Mouse (Mus musculus): ENCODE measurements at regions not wholly inside any gene's neighbourhood (a gene's known extent, or its start where the extent isn't known, plus 50 kb on each side); places are given as distances from the start of the nearest gene placed in this dataset.

GRCm38 (mm10) chr1:102062268-102062667 is 2289.7 kb downstream of the Cntnap5b start:
- no peaks in the 10 kb centered on the region for H3K4me1 ChIP-seq (ENCODE audit: insufficient read depth, low read length)
- no peak for ATAC-seq
- DNase-seq (ENCODE audit: low spot score) = no peak
- no peaks in the 10 kb centered on the region for H3K9me3 ChIP-seq (ENCODE audit: low read length)
- H3K4me2 ChIP-seq (ENCODE audit: low read depth, low read length) = no peak overlapping the region
- no peak overlapping the region for H3K27ac ChIP-seq
- no peak overlapping the region for H3K9ac ChIP-seq (replicated peaks; ENCODE audit: low read length)
- no peaks in the 10 kb centered on the region for H3K36me3 ChIP-seq (ENCODE audit: insufficient read depth, low read length)
- 85% methylated on average over 1 of the region's 1 CpGs for WGBS
- no peak overlapping the region for H3K4me3 ChIP-seq (ENCODE audit: low read length)
- no peak for TF ChIP-seq CTCF (IDR thresholded peaks at IDR 0.05; ENCODE audit: low read depth)
- H3K27me3 ChIP-seq (ENCODE audit: insufficient read depth, low read length) = no peaks in the 10 kb centered on the region

- H3K4me2 ChIP-seq (ENCODE audit: low read depth, low read length) = no peak overlapping the region
- no peak for DNase-seq (ENCODE audit: low spot score)
- no peaks in the 10 kb centered on the region for H3K4me1 ChIP-seq (ENCODE audit: insufficient read depth, low read length)
- no peak for ATAC-seq
- no peaks in the 10 kb centered on the region for H3K27me3 ChIP-seq (ENCODE audit: insufficient read depth, low read length)
- H3K9ac ChIP-seq (replicated peaks; ENCODE audit: low read length) = no peak overlapping the region
- no peaks in the 10 kb centered on the region for H3K36me3 ChIP-seq (ENCODE audit: insufficient read depth, low read length)
- no peak for TF ChIP-seq CTCF (IDR thresholded peaks at IDR 0.05; ENCODE audit: low read depth)
- no peak overlapping the region for H3K4me3 ChIP-seq (ENCODE audit: low read length)
- no peaks in the 10 kb centered on the region for H3K9me3 ChIP-seq (ENCODE audit: low read length)
- H3K27ac ChIP-seq = no peak overlapping the region
- whole genome bisulfite sequencing = 81% methylated on average over 2 of the region's 2 CpGs
Measured at GRCm38 (mm10) chr1:102105658-102106057, 2333.1 kb downstream of the Cntnap5b start.

GRCm38 (mm10) chr1:102139021-102139420 is 2366.5 kb downstream of the Cntnap5b start:
- ATAC-seq = no peak
- H3K4me3 ChIP-seq (ENCODE audit: low read length) = no peak overlapping the region
- no peaks in the 10 kb centered on the region for H3K36me3 ChIP-seq (ENCODE audit: insufficient read depth, low read length)
- H3K4me1 ChIP-seq (ENCODE audit: insufficient read depth, low read length) = no peaks in the 10 kb centered on the region
- WGBS = 88% methylated on average over 1 of the region's 1 CpGs
- H3K9ac ChIP-seq (replicated peaks; ENCODE audit: low read length) = no peak overlapping the region
- H3K27me3 ChIP-seq (ENCODE audit: insufficient read depth, low read length) = no peaks in the 10 kb centered on the region
- no peak overlapping the region for H3K27ac ChIP-seq
- TF ChIP-seq CTCF (IDR thresholded peaks at IDR 0.05; ENCODE audit: low read depth) = no peak
- DNase-seq (ENCODE audit: low spot score) = no peak
- no peaks in the 10 kb centered on the region for H3K9me3 ChIP-seq (ENCODE audit: low read length)
- no peak overlapping the region for H3K4me2 ChIP-seq (ENCODE audit: low read depth, low read length)

- Histone ChIP-seq H3K9me3 (ENCODE audit: low read length) (no peaks in the 10 kb centered on the region), H3K36me3 (ENCODE audit: insufficient read depth, low read length) (no peaks in the 10 kb centered on the region), H3K27me3 (ENCODE audit: insufficient read depth, low read length) (no peaks in the 10 kb centered on the region), H3K9ac (replicated peaks; ENCODE audit: low read length) (no peak overlapping the region), H3K4me3 (ENCODE audit: low read length) (no peak overlapping the region), H3K27ac (no peak overlapping the region), H3K4me1 (ENCODE audit: insufficient read depth, low read length) (no peaks in the 10 kb centered on the region), H3K4me2 (ENCODE audit: low read depth, low read length) (no peak overlapping the region)
- DNase-seq (ENCODE audit: low spot score) (peak; percentile 42), ATAC-seq (no peak)
- WGBS = 60% methylated on average over 3 of the region's 3 CpGs
- peak; percentile 63 for TF ChIP-seq CTCF (IDR thresholded peaks at IDR 0.05; ENCODE audit: low read depth)
Measured at GRCm38 (mm10) chr1:102146368-102146767, 2373.8 kb downstream of the Cntnap5b start.

- H3K36me3 ChIP-seq (ENCODE audit: insufficient read depth, low read length) = no peaks in the 10 kb centered on the region
- H3K4me2 ChIP-seq (ENCODE audit: low read depth, low read length) = no peak overlapping the region
- no peaks in the 10 kb centered on the region for H3K4me1 ChIP-seq (ENCODE audit: insufficient read depth, low read length)
- no peaks in the 10 kb centered on the region for H3K9me3 ChIP-seq (ENCODE audit: low read length)
- 53% methylated on average over 1 of the region's 1 CpGs for WGBS
- H3K4me3 ChIP-seq (ENCODE audit: low read length) = no peak overlapping the region
- no peaks in the 10 kb centered on the region for H3K27me3 ChIP-seq (ENCODE audit: insufficient read depth, low read length)
- ATAC-seq (no peak), DNase-seq (ENCODE audit: low spot score) (peak; percentile 6)
- no peak overlapping the region for H3K9ac ChIP-seq (replicated peaks; ENCODE audit: low read length)
- TF ChIP-seq CTCF (IDR thresholded peaks at IDR 0.05; ENCODE audit: low read depth) = no peak
- H3K27ac ChIP-seq = no peak overlapping the region
Measured at GRCm38 (mm10) chr1:102166649-102167048, 2394.1 kb downstream of the Cntnap5b start.

GRCm38 (mm10) chr1:102170566-102171286 is 2398.2 kb downstream of the Cntnap5b start:
- H3K4me2 ChIP-seq (ENCODE audit: low read depth, low read length) = no peak overlapping the region
- no peaks in the 10 kb centered on the region for H3K4me1 ChIP-seq (ENCODE audit: insufficient read depth, low read length)
- H3K9me3 ChIP-seq (ENCODE audit: low read length) = no peaks in the 10 kb centered on the region
- H3K27me3 ChIP-seq (ENCODE audit: insufficient read depth, low read length) = no peaks in the 10 kb centered on the region
- H3K4me3 ChIP-seq (ENCODE audit: low read length) = no peak overlapping the region
- DNase-seq (ENCODE audit: low spot score) (peak; percentile 12), ATAC-seq (no peak)
- TF ChIP-seq CTCF (IDR thresholded peaks at IDR 0.05; ENCODE audit: low read depth) = no peak
- no peak overlapping the region for H3K27ac ChIP-seq
- no peak overlapping the region for H3K9ac ChIP-seq (replicated peaks; ENCODE audit: low read length)
- 13% methylated on average over 3 of the region's 3 CpGs for WGBS
- no peaks in the 10 kb centered on the region for H3K36me3 ChIP-seq (ENCODE audit: insufficient read depth, low read length)

GRCm38 (mm10) chr1:102185925-102186324 is 2413.4 kb downstream of the Cntnap5b start:
- ATAC-seq (no peak), DNase-seq (ENCODE audit: low spot score) (no peak)
- Histone ChIP-seq H3K9me3 (ENCODE audit: low read length) (no peaks in the 10 kb centered on the region), H3K27me3 (ENCODE audit: insufficient read depth, low read length) (no peaks in the 10 kb centered on the region), H3K9ac (replicated peaks; ENCODE audit: low read length) (no peak overlapping the region), H3K36me3 (ENCODE audit: insufficient read depth, low read length) (no peaks in the 10 kb centered on the region), H3K27ac (no peak overlapping the region), H3K4me1 (ENCODE audit: insufficient read depth, low read length) (no peaks in the 10 kb centered on the region), H3K4me2 (ENCODE audit: low read depth, low read length) (no peak overlapping the region), H3K4me3 (ENCODE audit: low read length) (no peak overlapping the region)
- WGBS = 47% methylated on average over 3 of the region's 3 CpGs
- no peak for TF ChIP-seq CTCF (IDR thresholded peaks at IDR 0.05; ENCODE audit: low read depth)

All from hindbrain, postnatal 0 days (tissue).